Mouse (Mus musculus) liver (tissue): ENCODE data around the gene Hpcal1.
"Not testable (repeated sequence)": the region's sequence is repeated elsewhere in the genome, so short reads cannot be mapped to it uniquely, and the experiment has no call there.

Experiments
- DNase-seq: peaks from one replicate; pipeline ENCODE4 v3.0.0-alpha.2; 2020; ENCODE audit warnings: mixed read lengths

Hpcal1 gene

GRCm38 (mm10) chr12:17742571-17743321 is 52.1 kb downstream of the Hpcal1 start:
- no peak for DNase-seq

DNA sequence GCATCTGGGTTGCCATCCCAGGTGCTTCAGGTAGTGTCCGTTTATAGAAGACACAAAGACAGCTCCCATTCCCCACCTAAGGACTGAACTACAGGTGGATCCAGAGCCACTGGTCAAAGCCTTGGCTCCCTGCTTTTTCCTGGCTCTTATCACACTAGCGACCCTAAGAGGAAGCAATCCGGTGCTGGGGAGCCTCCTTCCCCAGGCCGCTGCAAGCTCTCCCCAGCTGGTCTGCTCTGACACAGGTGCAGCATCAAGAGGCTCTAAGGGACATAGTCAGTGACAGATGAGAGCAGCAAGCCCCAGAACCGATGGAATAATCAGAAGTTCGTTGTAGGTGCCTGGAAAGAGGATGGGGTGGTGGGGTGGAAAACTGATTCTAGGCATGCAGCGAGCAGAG is 54.8 kb downstream of the Hpcal1 start:
- DNase-seq = no peak

DNA sequence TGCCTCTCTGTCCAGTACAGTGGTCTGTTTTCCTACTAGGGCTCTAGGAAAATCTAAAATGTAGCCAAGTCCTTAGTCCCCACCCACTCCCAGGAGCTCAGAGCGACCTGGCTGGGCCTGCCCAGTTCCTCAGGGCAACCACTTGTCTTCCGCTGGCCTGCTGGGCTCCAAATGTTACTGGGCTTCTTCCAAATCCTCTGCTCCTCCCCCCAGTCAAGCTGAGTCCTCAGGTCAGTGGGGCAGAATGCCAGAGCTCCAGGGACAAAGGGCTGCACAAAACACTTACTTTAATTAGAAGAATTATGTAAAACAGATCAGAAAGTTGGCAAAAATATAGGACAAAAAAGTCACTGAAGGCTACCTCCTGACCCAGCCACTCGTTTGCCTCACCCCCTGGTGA is 56.1 kb downstream of the Hpcal1 start:
- DNase-seq = no peak

DNA sequence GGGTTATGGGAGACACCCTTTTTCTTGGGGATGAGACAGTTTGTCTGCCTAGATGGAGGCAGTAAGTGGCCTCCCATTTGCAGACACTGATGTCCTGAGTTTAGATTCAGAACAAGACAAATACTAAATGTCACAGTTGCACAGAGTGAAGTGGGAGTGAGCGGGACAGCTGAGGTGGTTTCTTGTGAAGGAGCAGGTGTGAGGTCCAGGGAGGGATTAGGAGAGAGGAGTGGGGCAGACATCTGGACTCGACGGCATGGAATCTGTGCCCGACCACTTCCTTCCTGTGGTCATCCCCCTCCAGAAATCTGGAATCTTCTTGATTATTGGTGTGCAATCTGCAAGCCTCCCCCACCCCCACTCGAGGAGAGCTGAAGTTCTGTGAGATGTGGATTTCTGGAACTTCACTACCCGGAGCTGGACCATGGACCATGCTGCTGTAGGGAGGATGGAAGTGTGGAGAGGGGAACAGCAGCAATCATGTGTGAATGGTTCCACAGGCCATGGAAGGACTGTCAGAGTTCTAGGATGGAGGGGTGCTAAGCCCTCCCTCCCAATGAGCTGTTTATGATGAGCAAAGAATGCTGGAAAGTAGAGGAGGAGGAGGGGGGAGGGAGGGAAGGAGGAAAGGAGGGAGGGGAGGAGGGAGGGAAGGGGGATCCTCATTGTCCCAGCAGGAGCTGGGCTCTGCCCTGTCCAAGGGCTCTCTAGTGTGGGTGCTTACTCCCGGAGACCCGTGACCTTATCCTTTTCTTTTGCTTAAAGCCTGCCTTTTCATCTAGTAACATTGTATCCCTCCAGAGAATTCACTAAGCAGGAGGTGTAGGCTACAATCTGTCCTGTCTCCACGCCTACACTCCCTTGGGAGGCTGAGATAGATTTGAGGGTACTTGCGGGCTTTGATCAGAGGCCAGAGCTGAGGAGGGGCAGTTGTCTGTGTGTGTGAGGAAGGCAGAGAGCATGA is 56.8 kb downstream of the Hpcal1 start:
- DNase-seq = no peak

DNA sequence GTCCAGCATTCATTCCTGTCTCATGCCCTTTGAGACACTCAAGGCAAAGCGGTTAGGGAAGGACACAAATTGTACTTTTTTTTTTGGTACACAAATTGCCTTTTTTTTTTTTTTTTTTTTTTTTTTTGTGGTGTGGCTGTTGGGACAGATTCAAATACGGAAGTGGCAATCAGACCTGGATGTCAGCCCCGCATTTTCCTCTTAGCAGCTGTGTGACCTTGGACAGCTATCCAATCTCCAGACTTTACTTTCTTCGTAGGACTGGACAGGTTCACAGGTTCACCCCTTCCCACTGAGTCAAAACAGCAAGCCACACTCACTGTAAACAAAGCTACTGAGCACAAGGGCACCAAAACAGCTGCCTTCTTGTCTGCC is 57.5 kb downstream of the Hpcal1 start:
- no peak for DNase-seq

GRCm38 (mm10) chr12:17749784-17750183 is 59.1 kb downstream of the Hpcal1 start:
- no peak for DNase-seq

DNA sequence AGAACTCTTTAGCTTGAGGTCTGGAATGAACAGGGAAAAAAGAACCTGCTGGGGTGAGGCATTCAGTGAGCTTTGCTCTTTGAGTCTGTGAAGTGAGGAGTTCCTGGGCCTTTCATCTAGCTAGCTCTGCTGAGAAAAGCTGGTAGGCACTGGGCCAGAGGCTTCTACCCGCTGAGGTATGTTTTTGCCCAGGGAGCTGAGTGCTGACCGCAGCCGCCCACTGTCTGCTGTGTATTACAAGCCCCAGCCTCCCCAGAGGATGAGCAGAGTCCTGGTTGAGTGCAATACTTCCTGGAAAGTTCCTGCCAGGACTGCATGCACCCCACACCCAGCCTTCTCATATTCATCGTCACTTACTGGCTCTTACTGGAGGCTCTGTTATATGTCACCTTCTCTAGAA is 59.8 kb downstream of the Hpcal1 start:
- DNase-seq = no peak

GRCm38 (mm10) chr12:17752828-17753227 is 62.2 kb downstream of the Hpcal1 start:
- no peak for DNase-seq

DNA sequence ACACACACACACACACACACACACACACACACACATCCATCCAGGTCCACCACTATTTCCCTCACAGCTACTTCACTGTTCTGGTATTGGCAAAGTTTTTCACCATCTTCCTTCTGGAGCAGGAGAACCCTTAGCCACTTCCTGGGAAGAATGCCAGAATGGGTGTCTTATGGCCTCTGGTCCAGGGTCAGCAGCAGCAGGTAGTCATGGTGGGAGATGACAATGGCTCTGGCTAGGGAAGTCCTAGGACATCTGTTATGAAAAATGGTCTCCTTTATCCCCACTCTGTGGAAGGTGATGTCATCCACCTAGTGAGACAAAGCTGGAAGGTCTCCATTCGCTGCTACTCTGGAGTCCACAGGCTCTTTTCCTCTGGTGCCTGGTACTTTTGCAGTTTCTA is 64.1 kb downstream of the Hpcal1 start:
- DNase-seq = no peak

DNA sequence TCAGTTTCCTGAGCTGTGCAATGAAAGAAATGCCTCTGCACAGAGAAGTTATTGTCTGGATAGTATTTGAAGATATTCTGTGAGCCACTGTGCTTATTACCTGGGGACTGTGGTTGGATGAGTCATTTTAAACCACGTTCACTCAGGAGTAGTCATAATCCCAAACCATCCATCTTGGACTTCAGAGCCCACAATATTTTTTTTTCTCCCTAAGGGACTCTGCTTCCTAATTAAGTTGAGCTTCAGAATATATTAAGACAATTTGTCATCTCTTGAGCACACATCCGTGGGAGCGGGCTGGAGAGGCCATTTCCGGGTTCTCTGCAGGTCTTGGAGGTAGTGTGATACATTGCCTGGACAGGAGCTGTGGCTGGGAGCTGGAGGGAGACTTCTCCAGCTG is 66.2 kb downstream of the Hpcal1 start:
- no peak for DNase-seq

DNA sequence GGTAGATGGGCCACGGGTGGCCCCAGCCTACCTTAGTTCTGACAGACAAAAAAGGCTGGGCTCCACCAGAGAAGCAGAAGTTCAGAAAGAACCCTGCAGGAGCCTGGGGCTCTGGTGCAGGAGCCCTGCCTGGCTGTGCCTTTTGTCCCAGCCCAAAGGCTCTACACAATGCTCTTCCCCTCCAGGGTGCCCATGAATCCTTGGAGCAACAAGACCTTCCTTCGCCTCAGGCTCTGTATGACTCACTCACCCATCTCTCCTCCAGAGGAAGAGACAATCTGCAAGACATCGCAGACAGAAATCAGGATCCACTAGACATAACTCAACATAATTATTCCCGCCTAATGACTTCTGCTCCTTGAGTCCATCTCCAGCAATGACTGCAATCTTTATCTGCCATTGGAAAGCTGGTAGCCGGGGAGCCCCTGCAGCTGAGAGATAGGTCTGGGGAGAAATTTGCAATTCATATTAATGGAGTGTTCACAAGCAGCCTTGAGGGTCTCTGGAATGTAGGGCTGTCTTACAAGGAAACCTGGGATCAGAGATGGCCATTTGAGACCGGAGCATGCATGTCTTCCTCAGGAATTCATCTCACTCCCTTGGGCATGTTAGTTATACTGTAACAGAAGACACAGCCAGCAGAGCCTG is 71.8 kb downstream of the Hpcal1 start:
- no peak for DNase-seq

- no peak for DNase-seq
Measured at GRCm38 (mm10) chr12:17763054-17763453, 72.4 kb downstream of the Hpcal1 start.

GRCm38 (mm10) chr12:17764005-17764404 is 73.3 kb downstream of the Hpcal1 start:
- DNase-seq = no peak

GRCm38 (mm10) chr12:17767567-17767966 is 76.9 kb downstream of the Hpcal1 start:
- DNase-seq = not testable (repeated sequence)

DNA sequence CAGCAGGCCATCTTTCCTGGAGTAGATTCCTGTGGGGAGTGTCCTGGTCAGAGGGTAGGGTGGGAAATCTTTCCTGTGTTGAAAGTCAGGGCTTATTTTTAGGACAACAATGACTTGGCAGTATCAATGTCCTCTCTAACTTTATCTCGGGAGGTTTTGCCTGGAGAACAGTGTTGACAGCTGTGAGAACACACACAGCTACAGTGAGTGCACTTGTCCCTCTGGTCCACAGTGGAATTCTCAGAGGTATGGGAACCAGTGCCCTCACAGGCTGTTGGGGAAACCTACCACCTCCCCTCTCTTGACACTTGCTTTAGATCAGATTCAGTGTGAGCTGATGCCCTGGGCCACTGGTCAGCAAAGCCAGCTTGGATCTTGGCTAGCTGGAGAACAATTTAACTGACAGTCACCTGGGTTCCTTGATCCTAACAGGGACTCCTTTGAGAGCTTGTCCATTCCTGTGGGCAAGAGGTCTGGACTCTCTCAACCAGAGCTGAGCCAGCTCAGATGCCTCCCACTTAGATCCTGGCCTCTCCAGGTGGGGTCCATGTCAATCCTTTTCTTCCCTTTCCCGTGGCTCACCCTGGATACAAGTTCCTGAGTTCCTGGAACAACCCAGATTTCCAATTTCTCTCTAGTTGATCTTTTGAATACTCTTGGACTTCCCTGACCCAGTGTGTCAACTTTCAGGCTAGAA is 79.0 kb downstream of the Hpcal1 start:
- no peak for DNase-seq

DNA sequence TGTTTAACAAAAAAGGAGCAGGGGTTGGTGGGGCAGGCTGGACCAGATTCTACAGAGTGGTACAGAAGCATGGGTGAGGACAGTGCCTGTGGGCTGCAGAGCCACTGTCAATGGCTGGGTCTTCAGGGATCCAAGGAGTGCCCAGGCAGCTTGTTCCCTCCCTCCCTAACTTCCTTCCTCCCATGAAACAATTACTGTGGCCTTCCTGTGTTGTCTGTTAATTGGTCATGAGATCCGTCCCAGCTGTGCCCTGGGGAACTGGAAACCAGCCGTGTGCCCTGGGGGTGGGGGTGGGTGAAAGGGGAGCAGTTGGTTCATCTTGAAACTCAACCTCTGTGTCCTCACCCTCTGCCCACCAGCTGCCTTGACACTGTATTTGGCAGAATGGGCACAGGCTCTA is 79.9 kb downstream of the Hpcal1 start:
- no peak for DNase-seq

GRCm38 (mm10) chr12:17773721-17774120 is 83.1 kb downstream of the Hpcal1 start:
- not testable (repeated sequence) for DNase-seq

DNA sequence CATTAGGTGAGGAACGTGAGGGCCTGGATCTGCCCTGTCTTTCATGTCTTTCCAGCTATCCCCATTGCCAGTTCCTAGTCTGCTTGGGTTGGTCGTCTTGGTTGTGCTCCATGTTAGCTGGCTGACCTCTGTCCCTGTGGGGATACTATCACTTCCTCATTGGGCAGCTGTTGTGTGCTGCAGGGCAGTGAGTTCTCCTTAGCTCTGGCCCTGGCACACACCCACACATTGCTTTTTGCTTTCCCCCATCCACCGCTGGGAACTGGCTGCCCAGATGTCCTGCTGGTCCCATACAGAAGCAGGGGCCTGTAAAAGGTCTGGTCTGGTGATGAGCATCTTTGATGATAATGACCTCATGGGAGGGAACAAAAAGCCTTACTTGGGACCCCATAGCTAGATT is 84.2 kb downstream of the Hpcal1 start:
- DNase-seq = not testable (repeated sequence)

DNA sequence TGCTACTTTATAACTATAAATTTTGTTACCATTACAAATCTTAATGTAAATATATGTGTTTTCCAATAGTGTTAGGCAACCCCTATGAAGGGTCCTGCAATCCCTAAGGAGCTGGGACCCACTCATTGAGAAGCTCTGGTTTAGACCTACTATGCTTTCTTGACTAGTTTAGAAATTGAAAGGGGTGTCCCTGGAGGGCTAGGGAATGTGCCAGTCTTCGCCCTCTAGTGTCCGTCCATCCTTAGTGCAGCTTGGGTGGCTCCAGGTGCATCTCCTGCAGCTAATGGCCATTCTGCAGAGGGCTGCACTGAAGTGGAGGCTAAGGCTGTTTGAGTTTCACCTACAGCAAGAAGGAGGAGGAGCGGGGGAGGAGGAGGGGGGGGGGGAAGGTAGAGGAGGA is 87.7 kb downstream of the Hpcal1 start:
- peak; percentile 48 for DNase-seq

DNA sequence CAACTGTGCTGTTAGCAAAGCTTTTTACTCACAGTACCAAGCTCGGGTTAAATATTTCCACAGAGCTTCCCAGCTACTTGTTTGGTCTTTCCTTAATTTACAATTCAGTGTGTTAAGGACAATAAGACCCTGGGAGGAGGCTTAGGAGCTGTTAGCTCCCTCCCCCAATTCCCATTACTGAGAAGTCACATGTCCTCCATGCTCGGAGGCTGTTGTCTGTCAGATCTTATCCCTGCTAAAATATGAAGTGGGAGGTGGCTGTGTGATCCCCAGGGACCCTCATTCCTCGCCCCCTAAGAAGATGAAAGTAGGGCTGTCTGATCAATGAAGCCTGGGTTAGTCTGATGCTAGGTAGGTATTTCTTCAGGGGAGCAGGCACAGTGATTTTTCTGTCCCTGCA is 88.4 kb downstream of the Hpcal1 start:
- no peak for DNase-seq

DNA sequence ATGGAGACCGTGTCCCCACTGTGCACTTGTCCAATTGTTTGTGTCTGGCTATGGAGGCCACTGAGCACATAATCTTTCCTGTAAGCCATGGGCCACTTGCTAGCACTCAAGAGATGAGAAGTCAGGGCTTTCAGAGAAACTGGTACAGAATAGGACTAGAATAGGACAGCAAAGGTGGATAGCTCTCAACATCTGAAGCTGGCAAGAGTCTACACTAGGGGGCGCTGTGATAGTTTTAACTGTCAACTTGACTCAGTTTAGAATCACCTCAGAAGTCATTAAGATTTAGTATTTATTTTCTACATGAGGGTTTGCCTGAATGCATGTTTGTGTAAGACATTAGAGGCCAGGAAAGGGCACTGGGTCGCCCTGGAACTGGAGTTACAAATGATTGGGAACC is 98.8 kb downstream of the Hpcal1 start:
- no peak for DNase-seq

GRCm38 (mm10) chr12:17791111-17791510 is 100.5 kb downstream of the Hpcal1 start:
- DNase-seq = no peak

GRCm38 (mm10) chr12:17792756-17793155 is 102.1 kb downstream of the Hpcal1 start:
- DNase-seq = no peak
